Mouse (Mus musculus) MEL (cell line): ENCODE measurements around the gene Prr5l. TPM values are rescaled to one million over a fixed set of nuclear protein-coding genes. Genes with fewer than 3 reads are reported as not detected.

Source experiments
- DNase-seq: peaks from one replicate; pipeline ENCODE4 v3.0.0; 2011; ENCODE audit warnings: low read depth, low spot score
- H3K27ac ChIP-seq: 2 replicates; pipeline ENCODE4 v1.5.1; 2012; ENCODE audit warnings: low read depth, mild to moderate bottlenecking, control low read depth, low read length, moderate library complexity; ENCODE audit not compliant: control insufficient read depth
- H3K27me3 ChIP-seq, 2 experiments: fragments of 150-350 bp in 1 of 2; sonication (generic) in 1 of 2; 2 replicates each; pipeline ENCODE4 v1.6.1; 2012; ENCODE audit warnings: low read length in 2 of 2, mild to moderate bottlenecking in 2 of 2, improper control_type of control experiment in 1 of 2, moderate library complexity in 1 of 2; ENCODE audit not compliant: insufficient read depth in 2 of 2, control insufficient read depth in 1 of 2
- H3K36me3 ChIP-seq, 2 experiments: 2 replicates each; pipeline ENCODE4 v1.6.1; 2012 to 2014; ENCODE audit warnings: low read length in 2 of 2, improper control_type of control experiment in 1 of 2, inconsistent platforms in 1 of 2, mild to moderate bottlenecking in 1 of 2; ENCODE audit not compliant: insufficient read depth in 2 of 2, control insufficient read depth in 1 of 2
- H3K4me1 ChIP-seq, 2 experiments: fragments of 150-350 bp in 1 of 2; sonication (generic) in 1 of 2; 2 replicates each; pipeline ENCODE4 v1.6.1; 2012; ENCODE audit warnings: low read length in 2 of 2, improper control_type of control experiment in 1 of 2, mild to moderate bottlenecking in 1 of 2; ENCODE audit not compliant: insufficient read depth in 2 of 2, control insufficient read depth in 1 of 2
- H3K4me3 ChIP-seq, 2 experiments: fragments of 150-350 bp in 1 of 2; sonication (generic) in 1 of 2; 2 replicates each; pipeline ENCODE4 v1.5.1; 2012; ENCODE audit warnings: low read depth in 2 of 2, low read length in 2 of 2, mild to moderate bottlenecking in 2 of 2, moderate library complexity in 2 of 2, control low read depth in 1 of 2, improper control_type of control experiment in 1 of 2; ENCODE audit not compliant: control insufficient read depth in 1 of 2, insufficient read depth in 1 of 2
- H3K79me2 ChIP-seq: 2 replicates; pipeline ENCODE4 v1.6.1; 2012; ENCODE audit warnings: mild to moderate bottlenecking, low read length, moderate library complexity; ENCODE audit not compliant: control insufficient read depth, poor library complexity, insufficient read depth
- H3K9ac ChIP-seq: 2 replicates; pipeline ENCODE4 v1.6.1; 2012; ENCODE audit warnings: low read depth, mild to moderate bottlenecking, control low read depth, low read length, moderate library complexity; ENCODE audit not compliant: control insufficient read depth, poor library complexity, severe bottlenecking
- H3K9me3 ChIP-seq: fragments of 150-350 bp; sonication (generic); replicated peaks from 2 replicates; pipeline ENCODE4 v1.6.1; 2012; ENCODE audit warnings: mild to moderate bottlenecking, low read length, improper control_type of control experiment, moderate library complexity; ENCODE audit not compliant: insufficient read depth
- CHD1 ChIP-seq: IDR thresholded peaks from 2 replicates; pipeline ENCODE4 v1.6.1; 2012; ENCODE audit warnings: low read depth, mild to moderate bottlenecking, inconsistent platforms, low read length, improper control_type of control experiment
- E2F4 ChIP-seq: IDR thresholded peaks from 2 replicates; pipeline ENCODE4 v1.6.1; 2011; ENCODE audit warnings: low read depth, low read length, improper control_type of control experiment, borderline replicate concordance
- ELF1 ChIP-seq: IDR thresholded peaks from 2 replicates; pipeline ENCODE4 v1.6.1; 2014; ENCODE audit warnings: low read depth, mild to moderate bottlenecking, inconsistent platforms, low read length, improper control_type of control experiment, moderate library complexity
- GABPA ChIP-seq: IDR thresholded peaks from 2 replicates; pipeline ENCODE4 v1.6.1; 2012; ENCODE audit warnings: low read depth, mild to moderate bottlenecking, inconsistent platforms, low read length, improper control_type of control experiment, moderate library complexity
- MAX ChIP-seq: IDR thresholded peaks from 2 replicates; pipeline ENCODE4 v1.6.1; 2011; ENCODE audit warnings: low read length, improper control_type of control experiment
- MEF2A ChIP-seq: IDR thresholded peaks from 2 replicates; pipeline ENCODE4 v1.6.1; 2014; ENCODE audit warnings: low read depth, mild to moderate bottlenecking, inconsistent platforms, low read length, improper control_type of control experiment; ENCODE audit not compliant: poor library complexity, insufficient replicate concordance, severe bottlenecking; ENCODE audit errors: extremely low read depth
- MXI1 ChIP-seq: IDR thresholded peaks from 2 replicates; pipeline ENCODE4 v1.6.1; 2011; ENCODE audit warnings: mild to moderate bottlenecking, low read depth, low read length, improper control_type of control experiment
- POLR2AphosphoS2 ChIP-seq: IDR thresholded peaks from 2 replicates; pipeline ENCODE4 v1.6.1; 2011; ENCODE audit warnings: low read length, improper control_type of control experiment
- POLR2AphosphoS5 ChIP-seq: IDR thresholded peaks from 2 replicates; pipeline ENCODE4 v1.6.1; 2012; ENCODE audit warnings: low read depth, borderline replicate concordance, mild to moderate bottlenecking, inconsistent platforms, low read length, moderate library complexity, mixed read lengths
- SMC3 ChIP-seq: IDR thresholded peaks from 2 replicates; pipeline ENCODE4 v1.6.1; 2011; ENCODE audit warnings: low read depth, low read length, improper control_type of control experiment
- TAL1 ChIP-seq: IDR thresholded peaks from 2 replicates; pipeline ENCODE4 v1.6.1; 2012; ENCODE audit warnings: mild to moderate bottlenecking, inconsistent platforms, low read length, moderate library complexity, mixed read lengths
- USF1 ChIP-seq: IDR thresholded peaks from 2 replicates; pipeline ENCODE4 v1.6.1; 2014; ENCODE audit warnings: low read depth, mild to moderate bottlenecking, inconsistent platforms, low read length, improper control_type of control experiment, moderate library complexity
- ZKSCAN1 ChIP-seq: IDR thresholded peaks from 2 replicates; pipeline ENCODE4 v1.6.1; 2012; ENCODE audit warnings: low read depth, mild to moderate bottlenecking, inconsistent platforms, low read length, improper control_type of control experiment, moderate library complexity
- ZMIZ1 ChIP-seq: IDR thresholded peaks from 2 replicates; pipeline ENCODE4 v1.6.1; 2012; ENCODE audit warnings: low read depth, mild to moderate bottlenecking, inconsistent platforms, low read length, improper control_type of control experiment, moderate library complexity
- polyA plus RNA-seq, 2 experiments: library from polyadenylated mRNA; stranded (reverse) in 1 of 2; unstranded in 1 of 2; fragments of >175 nt in 1 of 2; fragments of >200 nt in 1 of 2; gene quantifications; 2 replicates each; pipeline versions ENCODE4 v1.2.1 to v1.2.4; 2012; ENCODE audit warnings: low replicate concordance in 2 of 2, low read depth in 1 of 2; ENCODE audit not compliant: insufficient read length in 2 of 2, insufficient read depth in 1 of 2, missing spikeins in 1 of 2
- total RNA-seq: library from RNA; depleted of rRNA; stranded (reverse); fragments of 300-350 nt; gene quantifications from 2 replicates; pipeline ENCODE4 v1.2.3, GENCODE M21; 2012

Gene Prr5l
- total and polyA plus RNA-seq, 3 experiments, result 0.04 TPM; not detected in 2

DNA sequence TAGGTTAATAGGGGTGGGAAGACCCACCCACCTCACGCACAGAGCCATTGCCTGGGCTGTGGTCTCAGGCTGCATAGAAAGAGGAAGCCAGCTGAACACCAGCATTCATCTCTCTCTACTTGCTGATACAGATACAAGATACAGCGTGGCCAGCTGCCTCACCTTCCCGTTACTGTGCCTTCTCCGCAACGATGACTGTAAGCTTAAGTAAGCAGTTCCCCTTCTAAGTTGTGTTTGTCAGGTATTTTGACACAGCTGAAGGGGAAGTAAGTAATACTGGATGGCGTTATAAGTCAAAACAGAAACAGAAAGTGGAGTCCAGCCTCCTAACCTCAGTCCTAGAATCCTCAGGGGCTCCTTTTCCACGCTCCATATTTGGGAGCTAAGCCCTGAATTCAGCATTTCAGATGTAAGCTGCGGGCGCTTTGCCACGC lies 150.0 kb downstream of the Prr5l start (continued):
- no peak for TF ChIP-seq CHD1

DNA sequence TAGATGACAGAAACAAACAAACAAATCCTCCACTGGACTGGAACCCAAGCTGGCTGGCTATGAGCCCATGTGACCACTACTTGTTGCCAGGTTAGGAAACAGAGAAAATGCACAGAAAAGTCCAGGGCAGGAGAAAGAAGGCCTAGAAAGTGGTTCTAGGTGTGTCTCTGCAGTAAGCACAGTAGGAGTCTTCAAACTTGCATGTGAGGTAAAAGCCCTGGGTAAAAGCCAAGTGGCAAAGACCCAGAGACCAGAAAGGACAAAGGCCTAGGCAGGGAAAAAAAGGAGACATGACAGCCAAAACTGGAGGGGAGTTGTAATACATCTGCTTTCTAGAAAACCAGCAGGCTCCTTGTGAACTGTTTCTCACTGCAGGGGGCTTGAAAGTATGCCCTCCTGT lies 151.9 kb downstream of the Prr5l start:
- H3K4me3 ChIP-seq, result no peak overlapping the region
- no peaks in the 10 kb centered on the region for H3K79me2 ChIP-seq
- DNase-seq, result peak; percentile 5
- H3K27ac ChIP-seq, result no peak overlapping the region
- H3K36me3 ChIP-seq, result peaks cover 0 to 5% of the 10 kb centered on the region in 2 experiments; a peak in 1 of 4 replicates
- TF ChIP-seq GABPA (no peak), ZMIZ1 (no peak), ZKSCAN1 (no peak), MXI1 (no peak), MAX (no peak), POLR2AphosphoS2 (no peak), TAL1 (no peak)
- H3K27me3 ChIP-seq, result peaks cover 0 to 4% of the 10 kb centered on the region in 2 experiments; a peak in 1 of 4 replicates
- H3K9ac ChIP-seq, result no peak overlapping the region
- no peaks in the 10 kb centered on the region for H3K9me3 ChIP-seq
- H3K4me1 ChIP-seq, result peaks cover 5 to 14% of the 10 kb centered on the region in 2 experiments; a peak in 3 of 4 replicates

DNA sequence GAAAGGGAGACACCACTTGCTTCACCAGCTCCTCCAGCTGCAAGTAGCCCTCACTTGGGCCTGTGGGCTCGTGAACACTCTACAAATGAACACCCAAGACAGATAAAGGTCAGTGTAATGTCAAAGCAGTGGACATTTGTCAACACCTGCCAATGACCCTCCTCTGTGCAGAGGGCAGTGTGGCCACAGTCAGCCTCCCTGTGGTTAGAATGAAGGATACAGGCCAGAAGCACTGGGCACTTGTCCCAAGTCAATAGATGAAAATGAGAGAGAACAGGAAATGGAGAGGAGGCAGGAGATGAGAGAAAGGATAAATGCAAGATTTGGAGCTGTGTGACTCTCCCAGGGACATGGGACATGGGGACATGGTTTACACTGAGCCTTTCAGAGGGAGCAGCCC lies 153.4 kb downstream of the Prr5l start:
- H3K27me3 ChIP-seq, result peaks cover 0 to 4% of the 10 kb centered on the region in 2 experiments; a peak in 1 of 4 replicates
- TF ChIP-seq POLR2AphosphoS2 (no peak), USF1 (no peak), SMC3 (no peak), ELF1 (no peak), MEF2A (no peak), E2F4 (no peak), POLR2AphosphoS5 (no peak)
- H3K36me3 ChIP-seq, result peaks cover 0 to 5% of the 10 kb centered on the region in 2 experiments; a peak in 1 of 4 replicates
- peaks cover 5 to 14% of the 10 kb centered on the region in 2 experiments; a peak in 3 of 4 replicates for H3K4me1 ChIP-seq
- no peak overlapping the region for H3K27ac ChIP-seq
- no peak overlapping the region for H3K4me3 ChIP-seq
- no peak overlapping the region for H3K9ac ChIP-seq
- no peaks in the 10 kb centered on the region for H3K9me3 ChIP-seq
- H3K79me2 ChIP-seq, result no peaks in the 10 kb centered on the region
- DNase-seq, result no peak
